Mouse (Mus musculus) bone marrow macrophage, adult 2 months (primary cell): ENCODE measurements around the gene Oxsr1.

Experiments
- CTCF ChIP-seq: IDR thresholded peaks from 2 replicates; pipeline ENCODE4 v1.5.1; 2012; ENCODE audit warnings: low read depth, mild to moderate bottlenecking, low read length, moderate library complexity
- POLR2A ChIP-seq: IDR thresholded peaks from 2 replicates; pipeline ENCODE4 v1.6.1; 2012; ENCODE audit warnings: mild to moderate bottlenecking, low read depth, low read length, borderline replicate concordance

DNA sequence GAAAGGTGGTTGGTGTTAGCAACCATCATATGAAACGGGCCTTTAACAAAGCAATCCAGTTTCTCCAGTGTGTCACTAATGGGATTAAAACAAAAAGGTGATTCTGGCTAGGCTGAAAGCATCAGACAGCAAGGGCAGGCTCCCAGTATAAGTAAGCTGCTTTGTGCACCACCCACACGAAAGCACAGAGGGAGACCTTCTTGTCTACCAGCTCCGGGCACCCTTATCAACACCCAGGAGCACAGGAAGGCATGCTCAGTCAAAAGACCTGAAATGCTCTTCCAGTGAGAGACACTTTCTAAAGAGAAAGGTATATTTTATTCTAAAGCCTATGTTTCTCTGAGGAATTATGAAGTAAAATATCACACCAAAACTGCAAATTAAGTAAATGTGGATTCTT, 31.4 kb downstream of the Oxsr1 start:
- TF ChIP-seq POLR2A = no peak
- TF ChIP-seq CTCF = no peak
